Comparison of ENCODE assay signal across 8 mouse cellular contexts in genomic region chr3:137340938-137341337, GRCm38 (mm10). TPM values are rescaled to one million over a fixed set of nuclear protein-coding genes. Genes with fewer than 3 reads are reported as not detected.
DNase-seq lines count a peak whose midpoint lies in the region; ATAC-seq and TF ChIP-seq lines count a peak whose summit lies in the region.

Emcn (plus strand) TSS chr3:137341067.

- no peak for TF ChIP-seq POLR2A in brain, embryonic 14.5 days (IDR thresholded peaks at IDR 0.05; ENCODE audit: borderline replicate concordance, extremely low read depth, insufficient read depth, insufficient read length, poor library complexity, severe bottlenecking)

- TF ChIP-seq CTCF in brain, embryonic 14.5 days (IDR thresholded peaks at IDR 0.05; ENCODE audit: borderline replicate concordance, extremely low read depth, insufficient read depth, insufficient read length) = no peak
- TF ChIP-seq CTCF in heart, postnatal 0 days (IDR thresholded peaks at IDR 0.05; ENCODE audit: low read depth) = no peak

- H3K4me3 ChIP-seq in heart, postnatal 0 days (ENCODE audit: low read depth, low read length) = peak within 1 kb of the TSS; percentile 38

- ATAC-seq in heart, postnatal 0 days (ENCODE audit: insufficient read depth, low read depth) = peak; percentile 39; the same call in 1 of the 2 replicates

- peak; percentile 17 for DNase-seq in embryo, embryonic 9.5 days (ENCODE audit: extremely low spot score)
- no peak for DNase-seq in embryo, embryonic 10 days (ENCODE audit: low spot score)
- no peak for DNase-seq in brain, embryonic 14.5 days (ENCODE audit: low read depth)
- DNase-seq in heart, postnatal 0 days (ENCODE audit: low spot score) = peak; percentile 38
- DNase-seq in kidney, postnatal 10 days = peak; percentile 60
- DNase-seq in cerebellum, postnatal 25 days = no peak
- DNase-seq in thymus, postnatal 14 days = no peak
- no peak for DNase-seq in thymus, postnatal 4 days

- H3K9ac ChIP-seq in heart, postnatal 0 days (replicated peaks; ENCODE audit: low read depth, low read length) = peak within 1 kb of the TSS; percentile 28

- H3K9me3 ChIP-seq in heart, postnatal 0 days (replicated peaks; ENCODE audit: control insufficient read depth, low read length) = no peaks in the 10 kb centered on the region

- no peaks in the 10 kb centered on the region for H3K27me3 ChIP-seq in heart, postnatal 0 days (ENCODE audit: control insufficient read depth, insufficient read depth, low read length)

- H3K36me3 ChIP-seq in heart, postnatal 0 days (replicated peaks; ENCODE audit: control insufficient read depth, insufficient read depth, low read length) = no peaks in the 10 kb centered on the region

- WGBS in heart, postnatal 0 days = 22% methylated on average over 8 of the region's 8 CpGs

- no peaks in the 10 kb centered on the region for H3K4me1 ChIP-seq in heart, postnatal 0 days (ENCODE audit: control insufficient read depth, insufficient read depth)

- no peak for TF ChIP-seq EP300 in heart, postnatal 0 days (IDR thresholded peaks at IDR 0.05; ENCODE audit: low read depth)

- H3K27ac ChIP-seq in heart, postnatal 0 days (ENCODE audit: low read depth) = peak within 1 kb of the TSS; percentile 77

- H3K4me2 ChIP-seq in heart, postnatal 0 days (ENCODE audit: low read depth, low read length) = peak within 1 kb of the TSS; percentile 42

RNA-seq across cellular contexts. Expression of gene Emcn, which starts in this region (rescaled TPM):
- polyA plus RNA-seq in brain, embryonic 14.5 days (2012; rRNA removed) = 11.1 and 14.5 TPM in 2 replicates
- 54.5 and 75.2 TPM in 2 replicates for total RNA-seq in heart, postnatal 0 days (2014; rRNA removed; ENCODE audit: low replicate concordance)
- 66.8 and 67.8 TPM in 2 replicates for polyA plus RNA-seq in heart, postnatal 0 days (2015; fragmentation: Nextera tagmentation; extraction: Ambion mirVana)

Comparison
In these comparisons a context has a peak if more than half of its experiments do, and no peak if none do; other contexts are left out.
1. DNase-seq: peak in embryo, embryonic 9.5 days (single experiment), heart, postnatal 0 days (single experiment) and kidney, postnatal 10 days (single experiment); none in embryo, embryonic 10 days (single experiment), brain, embryonic 14.5 days (single experiment), cerebellum, postnatal 25 days (0 of 2), thymus, postnatal 14 days (single experiment) and thymus, postnatal 4 days (single experiment).